Mouse (Mus musculus) lung, postnatal 0 days (tissue): ENCODE results near the gene Fbxw8. TPM values are rescaled to one million over a fixed set of nuclear protein-coding genes. Genes with fewer than 3 reads are reported as not detected.
A peak's percentile ranks its signal among the peaks of the same experiment; 100 is the strongest.

Source experiments
- ATAC-seq: fragments of 200-750 bp; cut with Nextera tagmentation; 2 replicates; pipeline ENCODE4 v1.8.0; 2017; ENCODE audit warnings: moderate library complexity
- DNase-seq: peaks from one replicate; pipeline ENCODE4 v3.0.0-alpha.2; 2016; ENCODE audit warnings: low spot score
- H3K27ac ChIP-seq: fragments of 300-500 bp; sonication (generic); 2 replicates; pipeline ENCODE4 v1.5.1; 2014; ENCODE audit warnings: antibody characterized with exemption, mild to moderate bottlenecking, low read length, mixed read lengths
- H3K27me3 ChIP-seq: fragments of 300-500 bp; sonication (generic); replicated peaks from 2 replicates; pipeline ENCODE4 v1.6.1; 2014; ENCODE audit warnings: low read length, mixed read lengths; ENCODE audit not compliant: insufficient read depth
- H3K36me3 ChIP-seq: fragments of 300-500 bp; sonication (generic); 2 replicates; pipeline ENCODE4 v1.6.1; 2014; ENCODE audit warnings: low read length, mixed read lengths; ENCODE audit not compliant: insufficient read depth
- H3K4me1 ChIP-seq: fragments of 300-500 bp; sonication (generic); 2 replicates; pipeline ENCODE4 v1.6.1; 2014; ENCODE audit warnings: antibody characterized with exemption, low read depth, low read length, mixed read lengths; ENCODE audit not compliant: insufficient read depth
- H3K4me2 ChIP-seq: fragments of 300-500 bp; sonication (generic); replicated peaks from 2 replicates; pipeline ENCODE4 v1.6.1; 2014; ENCODE audit warnings: low read depth, mild to moderate bottlenecking, low read length, moderate library complexity, mixed read lengths
- H3K4me3 ChIP-seq: fragments of 300-500 bp; sonication (generic); 2 replicates; pipeline ENCODE4 v1.5.1; 2014; ENCODE audit warnings: low read depth, low read length
- H3K9ac ChIP-seq: fragments of 300-500 bp; sonication (generic); replicated peaks from 2 replicates; pipeline ENCODE4 v1.6.1; 2014; ENCODE audit warnings: low read depth, mild to moderate bottlenecking
- H3K9me3 ChIP-seq: fragments of 300-500 bp; sonication (generic); 2 replicates; pipeline ENCODE4 v1.6.1; 2016; ENCODE audit warnings: low read length, mixed read lengths
- CTCF ChIP-seq: IDR thresholded peaks from 2 replicates; pipeline ENCODE4 v1.5.1; 2016; ENCODE audit warnings: antibody characterized with exemption, mild to moderate bottlenecking
- EP300 ChIP-seq: IDR thresholded peaks from 2 replicates; pipeline ENCODE4 v1.6.1; 2016; ENCODE audit warnings: antibody characterized with exemption, mild to moderate bottlenecking, control low read depth
- WGBS: fragments of 180-500 bp; shearing (Covaris S2); extraction: QIAGEN DNeasy Blood & Tissue Kit; methylation state at CpG from one replicate; pipeline ENCODE4 v1.1.7; 2014; 5-methylcytosine and 5-hydroxymethylcytosine counted together
- polyA plus RNA-seq: library from polyadenylated mRNA; unstranded; fragments of >200 nt; fragmentation: Nextera tagmentation; extraction: Ambion mirVana; gene quantifications from 2 replicates; pipeline ENCODE4 v1.2.1, GENCODE M21; 2015

Gene Fbxw8
- polyA plus RNA-seq, 1 experiment from 2014 or later = 27.9 TPM

DNA sequence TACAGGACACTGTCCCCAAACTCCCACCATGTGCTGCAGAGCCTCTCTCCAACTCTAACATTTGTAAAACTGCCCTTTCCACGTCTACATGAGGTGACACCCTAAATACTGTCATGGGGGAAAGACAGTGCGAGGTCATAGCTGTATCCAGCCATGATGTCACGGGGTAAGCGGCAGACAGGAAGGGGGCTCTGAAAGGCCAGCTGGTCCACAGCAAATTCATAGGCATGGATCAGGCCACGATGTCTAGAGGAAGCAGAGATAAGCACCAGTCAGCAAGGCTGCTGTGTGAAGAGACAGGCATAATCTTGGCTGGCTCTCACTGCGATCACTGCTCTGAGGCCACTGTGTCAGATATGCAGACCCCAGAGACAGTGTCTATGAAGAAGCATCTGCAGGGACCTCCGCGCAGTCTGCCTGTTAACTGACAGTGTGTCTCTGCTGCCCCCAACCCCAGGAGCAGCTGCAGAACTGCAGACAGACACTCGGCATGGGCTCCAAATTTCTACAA is 87.2 kb downstream of the Fbxw8 start:
- Histone ChIP-seq H3K4me2 (no peak overlapping the region), H3K9ac (no peak overlapping the region), H3K4me3 (no peak overlapping the region), H3K36me3 (peaks cover 19% of the 10 kb centered on the region), H3K4me1 (no peaks in the 10 kb centered on the region), H3K27me3 (no peaks in the 10 kb centered on the region), H3K9me3 (no peaks in the 10 kb centered on the region), H3K27ac (no peak overlapping the region)
- DNase-seq (no peak), ATAC-seq (0 out of 2 replicates have a peak, but pooled peaks have one; percentile 21)
- TF ChIP-seq EP300 (no peak), CTCF (no peak)
- WGBS = 61% methylated on average over 9 of the region's 9 CpGs

DNA sequence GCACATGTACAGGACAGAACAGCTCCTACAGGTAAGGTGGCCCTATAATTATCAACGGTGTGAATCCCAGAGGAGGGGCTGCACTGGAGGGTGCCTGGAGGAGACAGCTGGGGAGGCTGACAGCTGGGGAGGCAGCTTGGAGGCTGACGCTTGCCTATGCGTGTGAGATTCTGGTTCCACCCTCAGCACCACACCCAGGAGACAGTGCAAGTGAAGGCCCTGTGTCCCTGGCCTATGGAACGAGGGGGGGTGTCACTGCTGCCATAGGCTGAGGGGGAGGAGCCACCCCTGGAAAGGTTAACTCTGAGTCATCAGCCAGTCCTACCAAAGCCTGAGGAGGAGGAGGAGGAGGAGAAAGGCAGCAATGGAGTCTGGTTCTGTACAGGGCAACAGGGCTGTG is 87.7 kb downstream of the Fbxw8 start:
- Histone ChIP-seq H3K4me3 (no peak overlapping the region), H3K27me3 (no peaks in the 10 kb centered on the region), H3K9ac (no peak overlapping the region), H3K4me1 (no peaks in the 10 kb centered on the region), H3K36me3 (peaks cover 19% of the 10 kb centered on the region), H3K4me2 (no peak overlapping the region), H3K27ac (no peak overlapping the region), H3K9me3 (no peaks in the 10 kb centered on the region)
- ATAC-seq (peak; percentile 8; the same call in 1 of the 2 replicates), DNase-seq (no peak)
- WGBS = 72% methylated on average over 4 of the region's 4 CpGs
- TF ChIP-seq EP300 = no peak
- no peak for TF ChIP-seq CTCF

DNA sequence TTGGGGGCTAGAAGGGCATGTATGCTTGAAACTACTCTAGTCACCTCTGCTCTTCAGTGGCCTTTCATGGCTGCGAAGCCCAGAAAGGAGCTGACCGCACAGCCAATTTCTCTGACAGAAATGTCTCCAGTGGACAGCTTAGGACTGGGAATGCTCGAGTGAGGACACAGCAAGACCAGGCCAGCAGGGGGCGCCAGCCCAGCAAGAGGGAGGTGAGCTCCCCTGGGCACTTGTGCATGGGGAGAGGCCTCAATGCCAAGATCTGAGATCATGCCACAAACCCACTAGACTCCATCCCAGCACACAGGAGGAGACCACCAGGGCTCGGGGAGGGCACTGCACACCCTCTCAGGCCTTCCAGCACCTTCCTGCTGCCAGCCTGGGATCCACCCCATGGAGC is 88.4 kb downstream of the Fbxw8 start:
- Histone ChIP-seq H3K4me2 (no peak overlapping the region), H3K9ac (no peak overlapping the region), H3K4me1 (no peaks in the 10 kb centered on the region), H3K36me3 (peaks cover 19% of the 10 kb centered on the region), H3K9me3 (no peaks in the 10 kb centered on the region), H3K4me3 (no peak overlapping the region), H3K27me3 (no peaks in the 10 kb centered on the region), H3K27ac (no peak overlapping the region)
- WGBS = 73% methylated on average over 4 of the region's 5 CpGs
- ATAC-seq (peak; percentile 31), DNase-seq (peak; percentile 48)
- TF ChIP-seq CTCF = peak; percentile 82
- TF ChIP-seq EP300 = no peak

GRCm38 (mm10) chr5:118065516-118066255 is 89.6 kb downstream of the Fbxw8 start:
- Histone ChIP-seq H3K9me3 (no peaks in the 10 kb centered on the region), H3K4me1 (no peaks in the 10 kb centered on the region), H3K27ac (no peak overlapping the region), H3K4me3 (no peak overlapping the region), H3K27me3 (no peaks in the 10 kb centered on the region), H3K4me2 (no peak overlapping the region), H3K36me3 (peaks cover 19% of the 10 kb centered on the region), H3K9ac (no peak overlapping the region)
- 71% methylated on average over 19 of the region's 19 CpGs for WGBS
- DNase-seq (no peak), ATAC-seq (no peak)
- TF ChIP-seq CTCF = no peak
- no peak for TF ChIP-seq EP300

GRCm38 (mm10) chr5:118064284-118064901 is 90.9 kb downstream of the Fbxw8 start:
- Histone ChIP-seq H3K4me3 (no peak overlapping the region), H3K27me3 (no peaks in the 10 kb centered on the region), H3K27ac (no peak overlapping the region), H3K36me3 (peaks cover 10% of the 10 kb centered on the region), H3K9me3 (no peaks in the 10 kb centered on the region), H3K9ac (no peak overlapping the region), H3K4me1 (no peaks in the 10 kb centered on the region), H3K4me2 (no peak overlapping the region)
- ATAC-seq (no peak), DNase-seq (no peak)
- WGBS = 62% methylated on average over 9 of the region's 10 CpGs
- TF ChIP-seq EP300 = no peak
- no peak for TF ChIP-seq CTCF

GRCm38 (mm10) chr5:118063181-118063621 is 92.1 kb downstream of the Fbxw8 start:
- peak; percentile 44 for DNase-seq
- no peak overlapping the region for H3K27ac ChIP-seq
- no peak overlapping the region for H3K4me2 ChIP-seq
- peaks cover 6% of the 10 kb centered on the region for H3K36me3 ChIP-seq
- peak; percentile 21; the same call in 1 of the 2 replicates for ATAC-seq
- no peaks in the 10 kb centered on the region for H3K9me3 ChIP-seq
- 49% methylated on average over 8 of the region's 8 CpGs for WGBS
- H3K9ac ChIP-seq = no peak overlapping the region
- TF ChIP-seq CTCF (no peak), EP300 (no peak)
- no peaks in the 10 kb centered on the region for H3K4me1 ChIP-seq
- H3K27me3 ChIP-seq = no peaks in the 10 kb centered on the region
- no peak overlapping the region for H3K4me3 ChIP-seq
